Mouse (Mus musculus) right cerebral cortex, postnatal 14 days (tissue): ENCODE data around the gene Spock1.

Experiments
- DNase-seq: peaks from one replicate; pipeline ENCODE4 v3.0.0; 2022

Gene Spock1

DNA sequence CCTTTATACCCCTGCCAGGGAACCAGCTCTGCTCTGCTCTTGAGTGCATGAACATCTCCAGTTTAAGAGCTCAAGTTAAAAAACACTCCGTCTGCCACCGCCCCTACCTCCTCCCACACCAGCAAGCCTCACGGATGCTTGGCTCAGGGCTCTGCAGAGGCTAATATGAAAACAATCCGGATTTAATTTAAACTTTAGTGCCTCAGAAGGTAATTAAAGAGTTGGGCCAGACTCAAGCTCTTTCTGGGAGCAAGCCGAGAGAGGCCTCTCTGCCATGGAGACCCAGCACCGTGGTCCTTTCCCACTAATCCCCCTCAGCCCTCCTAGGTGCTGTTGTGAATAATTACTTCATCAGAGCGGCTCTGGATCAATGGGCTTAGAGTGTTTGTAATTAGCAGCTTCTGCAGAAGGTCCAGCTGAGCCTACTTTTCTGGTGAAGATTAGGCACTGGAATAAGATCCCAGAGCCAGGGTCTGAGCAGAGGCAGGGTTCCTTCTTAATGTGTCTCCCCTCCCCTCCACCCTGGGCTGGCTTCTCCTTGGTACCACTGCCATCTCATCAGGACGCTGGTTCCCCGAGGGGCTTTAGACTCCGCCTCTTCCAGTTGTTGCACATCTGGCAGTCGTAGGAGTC, 457.8 kb downstream of the Spock1 start:
- no peak for DNase-seq

DNA sequence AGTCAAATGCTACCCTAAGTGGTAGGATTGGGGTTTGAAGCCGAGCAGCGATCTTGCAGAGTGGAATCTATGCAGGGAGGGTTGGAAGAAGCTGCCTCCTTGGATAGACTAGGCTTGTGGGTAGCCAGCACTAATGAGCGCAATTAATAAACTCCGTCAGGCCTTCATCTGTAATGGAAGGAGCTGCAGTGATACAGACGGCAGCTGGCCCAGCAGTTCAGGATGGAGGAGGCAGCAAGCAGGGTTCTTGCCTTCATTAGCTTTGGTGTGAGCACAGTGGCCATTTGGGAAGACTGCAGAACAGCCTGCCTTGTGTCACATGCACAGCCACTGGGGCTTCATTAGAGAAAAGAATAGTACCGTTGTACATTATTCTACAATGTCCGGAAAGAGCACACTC, 459.2 kb downstream of the Spock1 start:
- DNase-seq: no peak

DNA sequence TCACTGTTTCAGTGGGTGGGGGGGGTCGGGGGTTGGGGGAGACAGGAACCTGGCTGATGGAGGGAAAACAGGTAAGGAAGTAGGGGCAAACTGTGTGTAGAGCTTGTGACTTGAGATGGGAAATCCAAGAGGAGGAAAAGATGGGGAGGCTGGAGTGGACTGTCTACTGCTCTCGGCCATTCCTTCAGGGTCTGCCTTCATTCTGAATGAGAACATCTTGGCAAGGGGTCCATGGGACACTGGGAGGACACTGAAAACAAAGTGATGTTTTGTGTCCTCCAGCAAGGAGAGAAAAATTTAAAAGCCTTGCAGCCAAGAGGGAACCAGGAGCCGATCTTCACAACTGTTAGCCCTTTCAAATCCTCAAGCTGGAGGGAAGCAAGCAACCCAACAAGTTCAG, 463.2 kb downstream of the Spock1 start:
- DNase-seq: no peak

DNA sequence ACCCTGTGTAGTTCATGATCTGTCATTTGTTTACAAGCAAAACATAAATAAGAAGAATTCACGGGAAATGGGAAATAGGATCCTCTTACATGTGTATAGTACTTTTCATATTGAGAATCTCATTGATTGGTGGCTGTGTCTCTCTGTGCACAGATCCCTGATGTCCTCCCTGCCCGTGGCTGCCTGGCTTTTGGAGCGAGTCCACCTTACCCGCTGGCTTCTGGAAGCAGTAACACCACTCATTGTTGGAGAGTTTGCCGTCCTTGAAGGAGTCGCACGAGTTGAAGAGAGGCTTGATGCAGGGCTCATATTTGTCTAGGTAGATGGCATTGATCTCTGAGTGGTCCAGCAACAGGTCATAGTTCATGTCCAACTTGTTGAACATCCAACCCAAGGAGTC, 468.0 kb downstream of the Spock1 start:
- no peak for DNase-seq

DNA sequence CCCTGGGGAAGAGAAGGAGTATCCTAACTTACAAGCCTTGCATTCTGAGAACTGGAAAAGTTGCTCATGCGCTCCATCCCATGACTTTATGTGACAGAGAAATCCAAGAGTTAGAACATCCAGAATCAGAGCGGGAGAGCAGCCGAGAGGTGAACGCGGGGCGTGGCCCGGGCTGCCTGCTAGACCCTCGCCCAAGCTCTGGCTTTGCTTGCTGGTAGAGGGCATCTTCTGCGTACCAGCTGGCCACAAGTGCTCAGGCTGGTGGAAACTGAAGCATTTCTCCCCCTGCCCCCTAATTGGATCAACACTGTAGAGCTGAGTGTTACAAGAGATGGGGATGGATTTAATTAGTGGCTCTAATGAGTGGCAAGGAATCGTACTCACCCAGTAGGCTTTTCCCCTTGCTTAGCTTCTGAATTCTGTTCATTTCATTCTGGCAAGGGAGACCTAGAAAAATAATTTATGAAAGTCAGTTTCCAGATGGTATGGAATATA, 472.4 kb downstream of the Spock1 start:
- no peak for DNase-seq

DNA sequence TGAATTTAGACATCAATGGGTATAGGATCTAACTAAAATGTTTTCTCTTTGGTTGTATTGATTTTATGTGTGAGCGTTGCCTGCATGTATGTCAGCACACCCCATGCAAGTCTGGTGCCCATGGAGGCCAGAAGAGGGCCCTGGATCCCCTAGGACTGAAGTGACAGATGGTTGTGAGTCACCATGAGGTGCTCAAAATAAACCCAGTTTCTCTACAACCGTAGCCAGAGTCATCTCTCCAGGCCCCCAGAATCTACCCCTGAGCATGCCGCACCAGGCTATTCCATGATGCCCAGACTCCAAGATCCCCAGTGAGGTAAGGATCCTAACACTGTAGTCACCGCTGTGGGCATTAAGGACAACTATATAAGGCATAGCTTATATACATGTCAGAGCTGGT, 474.3 kb downstream of the Spock1 start:
- DNase-seq: no peak

DNA sequence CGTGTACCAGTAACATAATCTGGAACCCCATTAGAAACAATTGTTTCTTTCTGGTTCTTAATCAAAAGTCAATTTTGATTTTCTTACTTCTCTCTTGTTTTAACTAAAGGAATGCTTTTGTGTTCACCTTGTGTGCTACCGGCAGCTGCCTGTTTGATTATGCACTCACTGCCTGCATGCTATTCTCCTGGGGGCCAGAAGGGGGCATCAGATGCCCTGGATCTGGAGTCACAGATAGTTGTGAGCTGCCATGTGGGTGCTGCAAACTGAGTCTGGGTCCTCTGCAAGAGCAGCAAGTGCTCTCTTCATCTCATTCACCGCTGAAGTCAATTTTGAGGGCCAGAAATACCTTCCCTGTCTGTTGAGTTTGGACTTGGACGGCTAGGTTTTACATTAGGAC, 476.3 kb downstream of the Spock1 start:
- no peak for DNase-seq

DNA sequence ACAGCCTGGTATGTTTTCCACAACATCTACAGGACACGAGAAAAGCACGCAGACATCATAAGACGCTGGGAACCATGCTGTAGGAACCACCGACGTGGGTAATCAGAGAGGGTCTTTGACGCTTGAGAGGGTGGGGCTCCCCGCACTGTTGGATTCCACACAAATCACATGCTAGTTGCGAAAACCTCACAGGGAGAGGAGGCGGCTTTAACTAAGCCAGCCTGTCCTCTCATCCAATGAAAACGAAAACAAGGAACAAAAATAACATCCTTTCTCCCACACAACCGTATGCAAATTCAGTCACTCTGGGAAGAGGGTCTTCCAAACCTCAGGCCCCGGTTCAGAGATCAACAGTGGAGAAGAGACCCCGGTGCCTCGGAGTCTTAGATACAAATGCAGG, 479.3 kb downstream of the Spock1 start:
- DNase-seq: no peak

DNA sequence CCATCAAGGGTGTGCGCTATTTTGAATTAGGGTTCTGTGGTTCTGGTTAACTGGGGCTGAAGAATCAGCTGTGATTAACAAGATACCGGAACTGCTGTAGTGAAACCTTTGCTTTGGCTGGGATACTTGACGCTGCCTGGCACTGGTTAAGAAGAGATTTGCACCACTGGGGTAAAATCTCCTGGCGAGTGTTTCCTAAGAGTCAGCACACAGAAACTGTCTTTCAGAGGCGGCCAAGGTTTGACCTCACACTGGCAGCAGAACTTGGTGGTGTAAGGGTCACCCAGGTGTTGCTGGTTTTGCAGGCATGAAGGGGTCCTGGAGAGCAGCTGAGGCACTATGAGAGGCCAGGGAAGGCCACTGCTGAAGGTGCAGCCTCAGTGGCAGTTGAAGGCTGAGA, 489.4 kb downstream of the Spock1 start:
- no peak for DNase-seq

DNA sequence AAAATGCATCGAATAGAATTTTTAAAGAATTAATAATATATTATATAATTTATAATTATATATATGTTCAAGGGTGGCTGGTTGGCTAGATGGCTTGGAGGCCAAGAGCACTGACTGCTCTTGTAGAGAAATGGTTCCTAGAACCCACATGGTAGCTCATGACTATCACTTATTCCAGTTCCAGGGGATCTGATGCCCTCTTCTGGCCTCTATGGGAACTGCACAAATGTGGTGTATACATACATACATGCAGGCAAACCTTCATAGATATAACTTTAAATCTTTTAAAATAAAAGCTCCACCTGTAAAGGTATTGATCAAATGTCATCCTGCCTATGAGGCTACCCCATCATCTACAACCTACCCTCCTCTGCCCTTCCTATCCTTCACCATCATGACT, 493.4 kb downstream of the Spock1 start:
- DNase-seq: no peak

DNA sequence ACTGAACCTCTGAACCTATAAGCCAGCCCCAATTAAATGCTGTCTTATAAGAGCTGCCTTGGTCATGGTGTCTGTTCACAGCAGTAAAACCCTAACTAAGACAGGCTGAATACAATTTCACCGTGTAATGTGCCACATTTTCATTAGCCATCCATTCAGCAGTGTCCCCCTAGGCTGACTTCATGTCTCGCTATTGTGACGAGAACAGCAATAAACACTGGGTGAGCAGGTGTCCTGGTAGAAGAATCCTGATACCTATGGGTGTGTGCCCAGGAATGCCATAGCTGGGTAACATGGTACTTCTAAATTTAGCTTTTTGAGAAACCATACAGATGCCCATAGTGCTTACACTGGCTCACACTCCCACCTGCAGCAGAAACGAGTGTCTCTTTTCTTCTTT, 500.5 kb downstream of the Spock1 start:
- DNase-seq: no peak

DNA sequence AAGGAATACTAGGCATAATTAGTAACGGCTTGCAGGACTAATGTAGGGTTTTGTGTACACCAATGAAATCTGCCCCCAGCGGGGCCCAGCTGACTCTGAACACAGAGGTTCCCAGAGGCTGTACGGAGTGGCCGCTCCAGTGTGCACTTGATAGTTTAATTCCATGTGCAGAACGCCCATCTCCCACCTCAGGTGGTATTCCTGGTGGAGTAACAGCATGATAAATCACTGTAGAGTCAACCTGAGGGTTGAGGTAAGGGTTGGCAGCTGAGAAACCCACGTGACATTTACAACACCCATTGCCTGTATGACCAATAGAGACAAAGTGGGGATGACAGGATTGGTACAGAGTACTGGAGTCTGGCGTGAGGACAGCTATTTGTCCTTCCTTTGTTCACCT, 505.7 kb downstream of the Spock1 start:
- no peak for DNase-seq

DNA sequence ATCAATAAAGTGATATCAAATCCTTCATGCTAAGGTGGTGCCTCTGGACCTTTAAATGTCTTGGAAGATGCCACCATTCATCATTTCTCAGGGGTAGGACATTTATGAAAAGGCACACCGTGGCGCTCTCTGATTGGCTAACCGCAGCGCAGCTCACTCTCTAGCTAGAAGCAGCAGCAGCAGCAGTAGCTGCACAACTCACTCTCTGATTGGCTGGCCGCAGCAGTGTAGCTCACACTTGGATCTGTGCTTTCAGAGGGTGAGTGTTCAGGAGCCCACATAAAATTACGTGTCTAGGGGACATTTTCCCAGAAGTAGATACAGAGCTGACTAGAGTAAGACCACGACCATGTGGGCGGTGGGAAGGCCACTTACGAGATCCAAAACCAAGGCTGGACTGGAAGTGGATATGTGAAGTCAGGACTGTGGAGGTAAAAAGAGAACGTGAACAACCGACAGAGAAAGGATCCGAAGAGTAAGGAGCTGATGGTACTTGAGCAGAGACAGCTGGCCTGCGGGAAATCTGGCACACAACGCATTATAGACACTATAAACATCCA, 535.9 kb downstream of the Spock1 start:
- no peak for DNase-seq
